Mouse (Mus musculus): ENCODE data around the gene Paxip1.

Paxip1 gene

GRCm38 (mm10) chr5:27724460-27724859, 67.0 kb downstream of the Paxip1 start:
- no peak for DNase-seq (ENCODE audit: low read depth)

DNA sequence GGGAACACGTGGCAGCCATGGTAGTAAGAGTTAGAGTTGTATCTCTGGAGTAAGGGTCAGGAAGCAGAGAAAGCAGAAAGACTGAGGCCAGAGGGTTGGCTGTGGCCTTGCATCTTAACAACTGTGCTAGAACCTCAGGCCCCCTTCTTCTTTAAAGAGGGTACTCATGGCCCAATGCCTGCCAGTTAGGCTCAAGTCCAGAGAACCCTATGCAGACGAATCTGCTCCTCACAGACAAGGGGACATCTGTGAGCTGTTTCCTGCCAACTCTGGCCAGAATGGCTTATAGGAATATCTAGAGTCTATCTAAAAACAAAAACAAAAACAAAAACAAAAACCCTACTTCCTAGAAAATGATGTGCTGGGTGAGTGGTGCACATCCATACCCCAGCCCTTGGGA, 72.2 kb downstream of the Paxip1 start:
- DNase-seq (ENCODE audit: low read depth), result no peak

DNA sequence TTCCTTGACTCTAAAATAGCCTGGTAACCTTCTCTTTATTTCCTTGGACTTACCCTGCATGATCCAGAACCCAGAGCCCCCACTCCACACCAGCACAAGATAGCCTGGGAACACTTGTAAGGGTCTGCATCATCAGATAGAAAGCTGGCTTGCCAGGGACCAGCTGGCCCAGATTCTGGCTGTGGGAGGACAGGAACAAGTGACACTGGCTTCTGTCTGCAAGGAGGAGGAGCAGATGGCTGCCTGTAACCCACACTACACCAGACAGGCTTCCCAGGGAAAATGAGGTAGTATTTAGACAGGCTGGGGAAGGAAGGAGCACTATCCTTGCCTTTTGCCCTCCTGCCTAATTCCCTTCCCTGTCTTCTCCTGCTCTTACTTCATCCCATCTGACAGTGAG, 74.2 kb downstream of the Paxip1 start:
- DNase-seq (ENCODE audit: low read depth), result no peak

DNA sequence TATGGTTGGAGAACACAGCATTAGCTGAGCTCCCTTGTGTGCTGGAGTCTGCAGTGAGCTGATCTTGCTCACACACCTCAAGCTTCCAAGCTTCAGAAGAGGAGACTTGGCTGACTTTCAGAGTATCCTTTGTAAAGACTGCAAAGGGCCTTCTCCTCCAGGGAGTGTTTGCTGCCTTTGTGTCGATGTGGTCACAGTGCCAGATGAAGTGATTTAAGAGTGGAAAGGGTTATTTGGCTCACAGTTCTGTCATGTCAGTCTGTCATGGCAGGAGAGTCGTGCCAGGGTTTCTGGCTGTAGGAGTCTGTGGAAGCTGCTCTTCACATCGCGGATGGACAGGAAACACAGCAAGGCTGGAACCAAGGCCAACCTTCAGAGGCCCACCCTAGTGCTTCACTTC, 75.5 kb downstream of the Paxip1 start:
- no peak for DNase-seq (ENCODE audit: low read depth)

GRCm38 (mm10) chr5:27714356-27714755, 77.1 kb downstream of the Paxip1 start:
- no peak for DNase-seq (ENCODE audit: low read depth)

- no peak for DNase-seq (ENCODE audit: low read depth)
Measured at GRCm38 (mm10) chr5:27711461-27712192, 79.9 kb downstream of the Paxip1 start.

GRCm38 (mm10) chr5:27708209-27708608, 83.3 kb downstream of the Paxip1 start:
- no peak for DNase-seq (ENCODE audit: low read depth)

GRCm38 (mm10) chr5:27707283-27707682, 84.2 kb downstream of the Paxip1 start:
- DNase-seq (ENCODE audit: low read depth), result no peak

DNA sequence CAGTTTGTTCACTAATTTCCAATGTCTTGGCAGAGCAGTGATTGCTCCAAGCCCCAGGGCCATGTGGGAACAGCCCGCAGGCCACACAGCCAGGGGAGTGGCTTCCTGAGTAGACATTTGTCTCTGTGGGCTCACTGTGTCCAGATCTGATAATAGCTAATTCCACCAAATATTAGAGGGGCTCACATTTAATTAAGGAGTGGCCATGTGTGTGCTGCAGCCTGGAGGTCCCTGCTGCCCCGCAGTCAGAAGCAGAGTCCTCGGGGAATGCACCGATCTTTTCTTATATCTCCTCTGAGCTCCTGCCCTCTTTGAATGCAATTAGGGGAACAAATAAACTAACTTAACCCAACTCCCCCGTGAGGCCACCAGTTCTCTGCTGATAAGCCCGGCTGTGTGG, 84.9 kb downstream of the Paxip1 start:
- no peak for DNase-seq (ENCODE audit: low read depth)

- DNase-seq (ENCODE audit: low read depth), result no peak
Measured at GRCm38 (mm10) chr5:27705020-27705419, 86.5 kb downstream of the Paxip1 start.

- no peak for DNase-seq (ENCODE audit: low read depth)
Measured at GRCm38 (mm10) chr5:27702482-27702881, 89.0 kb downstream of the Paxip1 start.
